Mouse (Mus musculus) WW6 (cell line): ENCODE data around the gene Tfap2e.

Source experiments
- DNase-seq: peaks from one replicate; pipeline ENCODE4 v3.0.0-alpha.2; 2013; ENCODE audit warnings: low read depth, low spot score

The Tfap2e gene

DNA sequence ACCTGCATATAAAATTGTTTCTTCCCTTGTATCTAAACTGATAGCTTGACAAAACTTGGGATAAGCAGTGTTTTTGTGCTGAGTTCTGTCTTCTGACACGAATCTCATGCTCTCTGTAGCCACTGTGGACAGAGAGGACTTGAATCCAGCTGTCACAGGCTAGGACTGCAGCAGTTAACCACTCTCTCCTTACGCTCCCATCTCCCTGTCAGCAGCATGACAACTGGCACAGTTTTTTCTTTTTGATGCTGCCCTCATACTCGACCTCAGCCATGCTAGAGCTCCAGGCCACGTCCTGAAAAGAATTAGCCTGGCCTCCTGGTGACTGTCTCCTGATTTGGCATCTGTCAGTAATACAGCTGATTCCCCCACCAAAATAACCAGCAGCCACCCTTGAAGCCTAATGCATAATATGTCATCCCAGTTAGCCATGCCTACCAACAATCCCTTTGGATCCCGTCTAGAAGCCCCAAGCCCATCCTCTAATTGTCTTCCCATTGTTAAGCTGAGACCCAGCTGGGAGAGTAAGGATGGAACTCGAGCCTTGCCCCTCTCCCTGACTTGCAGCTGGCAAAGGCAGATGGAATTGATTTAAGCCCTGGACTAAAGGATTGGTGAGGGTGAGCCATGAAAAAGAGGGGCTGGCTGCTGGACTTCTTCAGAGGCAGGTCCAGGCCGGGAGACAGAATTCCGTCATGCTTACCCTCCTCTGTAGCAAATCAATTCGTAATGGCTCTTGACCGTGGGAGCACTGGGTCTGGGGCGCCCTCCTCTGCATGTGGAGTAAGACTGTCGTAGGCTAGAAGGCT is 29.2 kb downstream of the Tfap2e start:
- no peak for DNase-seq

DNA sequence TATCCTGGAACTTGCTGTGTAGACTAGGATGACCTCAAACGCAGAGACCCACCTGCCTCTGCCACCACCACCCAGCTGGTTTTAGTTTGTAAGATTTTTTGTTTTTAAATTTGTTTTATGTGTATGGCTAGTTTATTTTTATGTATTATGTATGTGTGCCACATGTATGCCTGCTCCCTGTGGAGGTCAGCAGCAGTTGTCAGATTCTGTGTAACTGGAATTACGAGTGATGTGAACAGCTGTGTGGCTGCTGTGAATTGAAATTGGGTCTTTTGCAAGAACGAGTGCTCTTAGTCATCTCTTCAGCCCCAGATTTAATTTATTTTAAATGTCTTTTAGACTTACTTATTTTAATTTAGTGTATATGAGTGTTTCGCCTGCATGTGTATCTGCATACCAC is 39.1 kb downstream of the Tfap2e start:
- DNase-seq, result no peak

- no peak for DNase-seq
Measured at GRCm38 (mm10) chr4:126693021-126693420, 43.0 kb downstream of the Tfap2e start.

DNA sequence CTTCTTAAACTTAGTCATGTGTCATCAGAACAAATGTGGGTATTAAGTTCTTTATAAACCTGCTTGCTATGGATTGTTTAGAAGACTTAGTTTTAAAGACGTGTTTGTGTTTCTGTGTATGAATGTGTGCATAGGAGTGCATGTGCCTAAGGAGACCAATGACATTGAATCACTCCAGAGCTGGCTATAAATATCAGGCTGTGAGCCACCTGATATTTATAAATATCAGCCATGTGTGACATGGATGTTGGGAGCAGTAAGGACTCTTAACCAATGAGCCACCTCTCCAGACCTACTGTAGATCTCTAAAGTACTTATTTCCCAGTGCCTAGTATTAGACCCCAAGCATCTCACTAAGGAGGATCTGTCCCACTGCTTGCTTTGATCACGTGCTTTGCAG is 46.6 kb downstream of the Tfap2e start:
- DNase-seq, result no peak

DNA sequence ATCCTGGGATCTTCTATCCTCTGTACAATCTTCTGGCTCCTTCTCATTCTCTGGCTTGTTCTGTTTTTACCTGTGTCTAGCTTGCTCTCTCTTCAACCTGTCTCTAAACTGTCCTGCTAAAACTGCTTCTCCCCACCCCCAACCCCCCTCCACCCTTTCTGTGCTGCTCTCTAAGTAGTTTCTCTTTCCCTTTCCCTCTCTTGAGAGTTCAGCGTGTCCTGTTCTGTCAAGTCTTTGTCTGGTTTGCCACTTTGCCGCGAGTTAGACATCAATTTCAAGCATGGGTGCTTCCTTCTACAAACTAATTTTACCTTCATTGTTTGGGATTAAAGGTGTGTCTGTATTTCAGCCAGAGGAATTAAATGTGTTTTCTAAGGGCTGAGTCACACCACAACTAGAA is 53.0 kb downstream of the Tfap2e start:
- DNase-seq, result no peak

DNA sequence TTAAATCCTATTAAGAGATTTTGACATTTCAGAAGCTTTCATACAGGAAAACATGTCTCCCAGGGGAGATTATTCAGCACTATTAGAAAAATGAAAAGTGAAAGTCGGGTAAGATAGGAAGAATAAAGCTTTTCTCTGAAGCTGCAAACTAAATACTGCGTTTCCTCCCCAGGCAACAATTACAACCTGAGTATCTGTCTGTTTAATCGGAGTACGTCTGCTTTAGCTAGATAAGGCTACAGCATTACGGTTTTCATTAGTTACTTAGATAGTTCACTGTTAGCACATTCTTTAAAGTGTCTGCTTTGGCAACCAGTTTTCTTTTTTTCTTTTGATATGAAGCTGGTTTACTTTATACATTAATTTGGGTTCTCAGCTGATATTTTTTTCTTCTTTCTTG is 53.7 kb downstream of the Tfap2e start:
- no peak for DNase-seq

- peak; percentile 95 for DNase-seq
Measured at GRCm38 (mm10) chr4:126677054-126678003, 58.7 kb downstream of the Tfap2e start, which contains the start of gene Psmb2. Psmb2 (plus strand) TSS chr4:126677630.

- peak; percentile 13 for DNase-seq
Measured at GRCm38 (mm10) chr4:126667075-126667474, 69.0 kb downstream of the Tfap2e start.
